Mouse (Mus musculus) hindbrain, embryonic 12.5 days (tissue): ENCODE results near the gene Gm5475. TPM values are rescaled to one million over a fixed set of nuclear protein-coding genes. Genes with fewer than 3 reads are reported as not detected.
A peak's percentile ranks its signal among the peaks of the same experiment; 100 is the strongest.
"Not testable (repeated sequence)": the region's sequence is repeated elsewhere in the genome, so short reads cannot be mapped to it uniquely, and the experiment has no call there.

Experiments used
- ATAC-seq: fragments of 200-750 bp; cut with Nextera tagmentation; 2 replicates; pipeline ENCODE4 v1.8.0; 2017; ENCODE audit warnings: moderate TSS enrichment; ENCODE audit not compliant: low FRiP score
- H3K27ac ChIP-seq: fragments of 300-500 bp; sonication (generic); 2 replicates; pipeline ENCODE4 v1.5.1; 2016; ENCODE audit warnings: mild to moderate bottlenecking
- H3K27me3 ChIP-seq: fragments of 300-500 bp; sonication (generic); 2 replicates; pipeline ENCODE4 v1.6.1; 2016; ENCODE audit warnings: mild to moderate bottlenecking
- H3K36me3 ChIP-seq: fragments of 300-500 bp; sonication (generic); 2 replicates; pipeline ENCODE4 v1.6.1; 2016; ENCODE audit warnings: mild to moderate bottlenecking
- H3K4me1 ChIP-seq: fragments of 300-500 bp; sonication (generic); 2 replicates; pipeline ENCODE4 v1.6.1; 2016
- H3K4me2 ChIP-seq: fragments of 300-500 bp; sonication (generic); replicated peaks from 2 replicates; pipeline ENCODE4 v1.6.1; 2016; ENCODE audit warnings: mild to moderate bottlenecking
- H3K4me3 ChIP-seq: fragments of 300-500 bp; sonication (generic); 2 replicates; pipeline ENCODE4 v1.5.1; 2016; ENCODE audit warnings: mild to moderate bottlenecking
- H3K9ac ChIP-seq: fragments of 300-500 bp; sonication (generic); 2 replicates; pipeline ENCODE4 v1.6.1; 2016; ENCODE audit warnings: mild to moderate bottlenecking, moderate library complexity
- H3K9me3 ChIP-seq: fragments of 300-500 bp; sonication (generic); replicated peaks from 2 replicates; pipeline ENCODE4 v1.6.1; 2016; ENCODE audit warnings: mild to moderate bottlenecking
- WGBS: fragments of 180-500 bp; shearing (Covaris S2); methylation state at CpG from one replicate; pipeline ENCODE4 v1.1.7; 2016; 5-methylcytosine and 5-hydroxymethylcytosine counted together
- polyA plus RNA-seq: library from polyadenylated mRNA; unstranded; fragments of >200 nt; fragmentation: Nextera tagmentation; extraction: Ambion mirVana; gene quantifications from 2 replicates; pipeline ENCODE4 v1.2.1, GENCODE M21; 2016

The Gm5475 gene
- polyA plus RNA-seq: 0.12 TPM in 1 of 2 replicates, not detected in the other

DNA sequence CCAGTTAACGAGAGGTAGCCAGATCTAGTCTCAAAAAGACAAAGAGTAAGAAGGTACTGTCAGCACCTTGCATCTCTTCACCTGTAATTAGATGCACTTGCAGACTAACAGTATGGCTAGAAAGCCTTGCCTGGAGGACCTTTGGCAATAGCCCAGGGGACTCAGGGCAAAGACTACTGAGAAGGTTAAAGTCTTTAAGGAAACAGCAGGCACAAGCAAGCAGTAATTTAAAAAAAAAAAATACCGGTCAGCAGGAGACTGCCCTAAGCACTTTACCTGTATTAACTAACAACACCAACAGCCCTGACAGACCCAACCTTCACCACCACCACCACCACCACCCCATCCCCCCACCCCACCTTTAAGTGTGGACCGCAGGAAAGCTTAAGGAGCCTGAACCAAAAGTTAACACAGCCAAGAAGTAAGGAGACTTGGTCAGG is at the start of gene Gm5475:
TSS of gene Gm5475 (plus strand) at position 390 of the 440 bp plus-strand sequence.
- H3K36me3 ChIP-seq, H3K9me3 ChIP-seq, ATAC-seq: not testable (repeated sequence)
- Histone ChIP-seq H3K27ac (peak within 1 kb of the TSS; percentile 36; the same call in 1 of the 2 replicates), H3K4me1 (peaks cover 39% of the 10 kb centered on the region), H3K4me3 (peak within 1 kb of the TSS; percentile 76), H3K4me2 (peak within 1 kb of the TSS; percentile 81), H3K27me3 (peaks cover 27% of the 10 kb centered on the region), H3K9ac (peak within 1 kb of the TSS; percentile 87)
- WGBS: 25% methylated on average over 3 of the region's 3 CpGs

- ATAC-seq: no peak
- H3K27ac ChIP-seq: no peak overlapping the region
- no peaks in the 10 kb centered on the region for H3K36me3 ChIP-seq
- H3K4me2 ChIP-seq: no peak overlapping the region
- no peaks in the 10 kb centered on the region for H3K4me1 ChIP-seq
- no peak overlapping the region for H3K9ac ChIP-seq
- H3K9me3 ChIP-seq: no peaks in the 10 kb centered on the region
- H3K4me3 ChIP-seq: no peak overlapping the region
- H3K27me3 ChIP-seq: no peaks in the 10 kb centered on the region
- WGBS: 36% methylated on average over 5 of the region's 5 CpGs
Observed at GRCm38 (mm10) chr15:100375066-100375465, 46.9 kb upstream of the Gm5475 start.

GRCm38 (mm10) chr15:100377847-100378505 is 44.0 kb upstream of the Gm5475 start:
- not testable (repeated sequence) for H3K36me3 ChIP-seq, H3K27me3 ChIP-seq, ATAC-seq, H3K4me1 ChIP-seq, H3K4me3 ChIP-seq, H3K9ac ChIP-seq, H3K4me2 ChIP-seq, H3K9me3 ChIP-seq, H3K27ac ChIP-seq
- WGBS: 34% methylated on average over 3 of the region's 9 CpGs

DNA sequence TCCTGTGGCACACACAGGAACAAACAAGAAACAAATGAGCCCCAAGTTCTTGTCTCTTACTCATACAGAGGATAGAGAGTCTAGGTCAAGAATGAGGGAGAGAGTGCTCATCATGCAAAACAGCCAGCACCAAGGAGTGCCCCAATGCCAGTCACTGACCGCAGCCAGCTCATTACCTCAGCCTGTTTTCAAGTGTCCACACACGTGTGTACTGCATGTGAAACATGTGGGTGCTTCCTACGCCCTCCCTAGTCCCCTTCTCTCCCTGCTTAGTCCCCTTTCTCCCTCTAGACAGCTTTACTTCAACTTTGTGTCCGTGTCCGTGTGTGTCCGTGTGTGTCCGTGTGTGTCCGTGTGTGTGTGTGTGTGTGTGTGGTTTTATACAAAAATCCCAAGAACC is 42.3 kb upstream of the Gm5475 start:
- ATAC-seq: no peak
- H3K4me1 ChIP-seq: no peaks in the 10 kb centered on the region
- H3K9ac ChIP-seq: no peak overlapping the region
- H3K27ac ChIP-seq: no peak overlapping the region
- no peaks in the 10 kb centered on the region for H3K27me3 ChIP-seq
- WGBS: 89% methylated on average over 8 of the region's 8 CpGs
- no peak overlapping the region for H3K4me3 ChIP-seq
- H3K36me3 ChIP-seq: no peaks in the 10 kb centered on the region
- H3K4me2 ChIP-seq: no peak overlapping the region
- no peaks in the 10 kb centered on the region for H3K9me3 ChIP-seq

DNA sequence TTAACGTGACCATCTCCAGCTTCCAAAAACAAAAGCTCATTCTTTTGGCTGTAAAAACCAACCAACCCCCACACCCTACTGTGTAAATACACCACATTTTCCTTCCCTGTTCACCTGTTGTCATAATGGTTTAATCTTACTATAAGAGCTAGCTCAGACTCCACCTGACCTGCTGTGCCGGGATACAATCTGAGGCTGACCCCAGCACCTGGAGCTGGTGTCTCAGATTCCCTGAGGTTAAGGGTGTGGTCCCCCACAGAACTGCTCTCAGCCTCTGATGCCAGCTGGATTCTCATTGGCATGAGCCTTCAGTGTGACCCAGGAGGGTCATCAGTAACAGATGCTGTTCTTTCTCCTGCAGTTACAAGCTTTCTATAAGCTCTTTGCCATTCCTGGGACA is 41.8 kb upstream of the Gm5475 start:
- H3K4me2 ChIP-seq: no peak overlapping the region
- no peak for ATAC-seq
- H3K9me3 ChIP-seq: no peaks in the 10 kb centered on the region
- H3K36me3 ChIP-seq: no peaks in the 10 kb centered on the region
- H3K4me1 ChIP-seq: no peaks in the 10 kb centered on the region
- H3K4me3 ChIP-seq: no peak overlapping the region
- H3K27me3 ChIP-seq: no peaks in the 10 kb centered on the region
- H3K9ac ChIP-seq: no peak overlapping the region
- H3K27ac ChIP-seq: no peak overlapping the region
- WGBS: 73% methylated on average over 2 of the region's 2 CpGs

GRCm38 (mm10) chr15:100385705-100386104 is 36.2 kb upstream of the Gm5475 start:
- Histone ChIP-seq H3K4me2 (no peak overlapping the region), H3K27ac (no peak overlapping the region), H3K9ac (no peak overlapping the region), H3K9me3 (no peaks in the 10 kb centered on the region), H3K4me1 (peaks cover 4% of the 10 kb centered on the region; the same call in 1 of the 2 replicates), H3K27me3 (no peaks in the 10 kb centered on the region), H3K36me3 (no peaks in the 10 kb centered on the region), H3K4me3 (no peak overlapping the region)
- no peak for ATAC-seq
- WGBS: 93% methylated on average over 9 of the region's 9 CpGs

DNA sequence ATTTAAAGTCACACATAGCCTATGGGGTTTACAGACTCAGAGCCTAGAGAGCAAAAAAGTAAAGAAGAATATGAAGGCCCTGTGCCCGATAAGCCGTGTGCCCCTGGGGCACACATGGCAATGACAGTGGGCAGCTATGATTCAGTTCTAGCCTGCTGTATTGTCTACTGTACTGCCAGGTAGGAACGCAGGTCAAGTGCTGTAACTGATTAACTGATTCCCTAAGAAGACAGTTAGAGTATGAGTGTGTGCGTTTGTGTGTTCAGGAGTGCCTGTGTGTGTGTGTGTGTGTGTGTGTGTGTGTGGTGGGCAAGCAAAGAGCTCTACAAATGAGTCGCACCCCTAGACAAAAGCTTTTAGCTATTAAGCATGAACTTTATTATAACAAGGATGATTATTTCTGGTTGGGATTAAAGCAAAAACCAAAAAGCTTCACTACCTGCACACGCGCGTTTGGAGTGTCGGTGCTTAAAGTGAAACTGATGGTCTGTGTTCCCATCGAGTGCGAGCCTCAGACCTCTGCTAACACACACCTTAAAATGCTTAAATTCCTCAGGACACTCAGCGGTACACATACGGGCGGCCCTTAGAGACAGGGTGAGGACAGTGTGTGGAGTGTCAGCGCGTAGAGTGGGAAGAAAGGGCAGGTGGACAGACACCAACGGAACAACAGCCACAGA is 34.3 kb upstream of the Gm5475 start:
- H3K27me3 ChIP-seq: no peaks in the 10 kb centered on the region
- peaks cover 4% of the 10 kb centered on the region; the same call in 1 of the 2 replicates for H3K4me1 ChIP-seq
- 95% methylated on average over 17 of the region's 17 CpGs for WGBS
- no peak overlapping the region for H3K9ac ChIP-seq
- no peaks in the 10 kb centered on the region for H3K9me3 ChIP-seq
- no peak overlapping the region for H3K4me2 ChIP-seq
- no peak overlapping the region for H3K4me3 ChIP-seq
- ATAC-seq: no peak
- H3K36me3 ChIP-seq: no peaks in the 10 kb centered on the region
- no peak overlapping the region for H3K27ac ChIP-seq

GRCm38 (mm10) chr15:100388224-100388835 is 33.6 kb upstream of the Gm5475 start:
- Histone ChIP-seq H3K4me1 (peaks cover 4% of the 10 kb centered on the region; the same call in 1 of the 2 replicates), H3K36me3 (peaks cover 5% of the 10 kb centered on the region; the same call in 1 of the 2 replicates), H3K4me2 (no peak overlapping the region), H3K9ac (no peak overlapping the region), H3K4me3 (no peak overlapping the region), H3K9me3 (no peaks in the 10 kb centered on the region), H3K27me3 (no peaks in the 10 kb centered on the region), H3K27ac (no peak overlapping the region)
- 92% methylated on average over 16 of the region's 16 CpGs for WGBS
- no peak for ATAC-seq

DNA sequence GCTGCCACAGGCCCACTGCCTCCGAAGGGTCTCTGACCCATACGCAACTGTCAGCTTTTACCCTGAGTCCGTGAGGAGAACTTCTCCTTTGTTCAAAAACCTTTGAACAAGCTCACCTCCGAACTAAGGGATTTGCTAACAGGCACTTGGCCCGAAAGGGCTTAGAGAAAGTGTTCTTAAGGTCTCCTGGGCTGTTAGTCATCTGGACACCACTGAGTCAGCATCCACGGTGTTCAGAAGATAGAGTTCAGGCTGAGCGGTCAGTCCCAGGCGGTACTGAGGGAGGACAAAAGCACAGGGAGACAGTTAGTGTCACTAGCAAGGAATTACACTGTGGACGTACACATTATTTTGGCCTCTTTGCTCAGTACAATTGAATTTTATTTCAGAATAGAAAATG is 33.1 kb upstream of the Gm5475 start:
- Histone ChIP-seq H3K4me1 (peaks cover 4% of the 10 kb centered on the region; the same call in 1 of the 2 replicates), H3K4me2 (no peak overlapping the region), H3K9me3 (no peaks in the 10 kb centered on the region), H3K36me3 (peaks cover 11% of the 10 kb centered on the region), H3K4me3 (no peak overlapping the region), H3K9ac (no peak overlapping the region), H3K27me3 (no peaks in the 10 kb centered on the region), H3K27ac (no peak overlapping the region)
- 63% methylated on average over 9 of the region's 9 CpGs for WGBS
- ATAC-seq: no peak

DNA sequence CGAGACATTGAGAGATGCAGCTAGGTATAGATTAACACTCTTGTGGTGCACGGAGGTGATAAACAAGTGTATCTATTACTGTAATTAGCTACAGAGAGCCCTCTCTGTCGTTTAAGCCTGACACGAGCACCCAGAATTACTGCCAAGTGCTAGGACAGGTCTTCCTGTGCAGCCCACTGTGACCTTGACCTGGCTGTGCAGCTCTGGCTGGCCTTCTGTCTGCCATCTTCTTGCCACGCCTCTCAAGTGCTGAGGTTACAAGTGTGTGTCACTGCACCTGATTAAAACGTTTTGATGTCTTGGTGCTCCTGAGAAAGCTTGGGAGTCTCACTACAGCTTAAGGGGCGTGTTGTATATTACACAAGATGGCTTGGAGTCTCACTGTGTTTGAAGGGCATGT is 30.9 kb upstream of the Gm5475 start:
- 83% methylated on average over 7 of the region's 7 CpGs for WGBS
- no peak for ATAC-seq
- Histone ChIP-seq H3K4me2 (no peak overlapping the region), H3K4me3 (no peak overlapping the region), H3K27me3 (no peaks in the 10 kb centered on the region), H3K36me3 (peaks cover 31% of the 10 kb centered on the region), H3K9me3 (no peaks in the 10 kb centered on the region), H3K27ac (no peak overlapping the region), H3K9ac (no peak overlapping the region), H3K4me1 (peaks cover 4% of the 10 kb centered on the region; the same call in 1 of the 2 replicates)

GRCm38 (mm10) chr15:100391599-100391998 is 30.3 kb upstream of the Gm5475 start:
- ATAC-seq: no peak
- WGBS: 93% methylated on average over 7 of the region's 7 CpGs
- no peaks in the 10 kb centered on the region for H3K9me3 ChIP-seq
- H3K4me1 ChIP-seq: peaks cover 4% of the 10 kb centered on the region; the same call in 1 of the 2 replicates
- H3K36me3 ChIP-seq: peaks cover 36% of the 10 kb centered on the region
- no peak overlapping the region for H3K4me3 ChIP-seq
- H3K4me2 ChIP-seq: no peak overlapping the region
- no peaks in the 10 kb centered on the region for H3K27me3 ChIP-seq
- H3K27ac ChIP-seq: no peak overlapping the region
- H3K9ac ChIP-seq: no peak overlapping the region

DNA sequence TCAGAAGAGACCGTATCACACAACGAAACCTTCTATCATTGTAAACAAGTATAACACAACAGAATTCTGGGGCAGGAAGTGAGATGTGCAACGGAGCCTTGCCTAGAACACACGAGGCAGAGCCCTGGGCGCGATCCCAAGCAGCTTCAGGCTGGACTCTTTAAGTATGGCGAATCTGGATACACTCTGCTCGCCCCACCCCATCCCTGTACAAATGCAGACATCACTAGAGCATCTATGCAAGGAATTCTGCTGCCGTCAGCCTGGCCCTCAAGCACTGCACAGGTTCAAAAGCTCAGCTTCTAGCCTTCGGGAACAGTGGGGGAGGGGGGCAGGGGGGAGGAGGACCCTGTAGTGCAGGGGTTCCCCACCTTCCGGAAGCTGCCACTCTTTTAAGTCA is 28.9 kb upstream of the Gm5475 start:
- no peak for ATAC-seq
- H3K9me3 ChIP-seq: no peaks in the 10 kb centered on the region
- H3K9ac ChIP-seq: no peak overlapping the region
- H3K4me3 ChIP-seq: no peak overlapping the region
- H3K4me1 ChIP-seq: peaks cover 4% of the 10 kb centered on the region; the same call in 1 of the 2 replicates
- H3K36me3 ChIP-seq: peaks cover 50% of the 10 kb centered on the region
- 89% methylated on average over 11 of the region's 11 CpGs for WGBS
- no peak overlapping the region for H3K4me2 ChIP-seq
- no peak overlapping the region for H3K27ac ChIP-seq
- H3K27me3 ChIP-seq: no peaks in the 10 kb centered on the region
